Comparison of ENCODE assay signal across 12 mouse cellular contexts in the genomic region with DNA sequence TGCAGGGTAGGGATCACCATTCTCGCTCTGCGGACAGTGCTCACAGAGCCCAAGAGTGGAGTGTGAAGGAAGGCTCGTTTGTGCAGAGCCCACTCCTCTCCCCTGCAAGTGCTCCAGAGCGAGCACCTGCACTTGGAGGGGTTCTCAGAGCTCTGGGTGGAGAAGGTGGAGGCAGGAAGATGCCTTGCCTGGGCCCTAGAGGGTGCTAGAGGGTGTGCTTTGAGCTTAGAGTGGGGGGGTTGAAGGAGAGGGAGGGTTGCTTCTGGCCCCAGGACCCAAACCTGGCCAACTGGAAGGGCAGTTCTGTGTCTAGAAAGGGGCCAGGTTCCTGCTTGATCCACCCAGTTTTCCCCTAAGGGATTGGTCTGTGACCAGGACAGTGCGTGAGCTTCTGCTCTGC. TPM values are rescaled to one million over a fixed set of nuclear protein-coding genes. Genes with fewer than 3 reads are reported as not detected.
DNase-seq lines count a peak whose midpoint lies in the region; ATAC-seq and TF ChIP-seq lines count a peak whose summit lies in the region.
"Had no signal": no experiment of that assay in that cellular context is flagged by ENCODE, and none has a peak within 500 bp of the region (broad histone marks: within the 10 kb centered on the region; RNA-seq: fewer than 3 reads in every experiment).

No protein-coding gene starts in this region.

- no peaks in the 10 kb centered on the region for H3K4me1 ChIP-seq in hindbrain, postnatal 0 days (ENCODE audit: insufficient read depth, low read length)
- no peaks in the 10 kb centered on the region for H3K4me1 ChIP-seq in hindbrain, embryonic 16.5 days (ENCODE audit: control insufficient read depth, insufficient read depth, low read depth, low read length)
- no peaks in the 10 kb centered on the region for H3K4me1 ChIP-seq in midbrain, embryonic 13.5 days (replicated peaks)
- H3K4me1 ChIP-seq in midbrain, embryonic 15.5 days: no peaks in the 10 kb centered on the region

- H3K9me3 ChIP-seq in hindbrain, postnatal 0 days (ENCODE audit: low read length): no peaks in the 10 kb centered on the region
- H3K9me3 ChIP-seq in hindbrain, embryonic 16.5 days (ENCODE audit: control insufficient read depth, low read length): no peaks in the 10 kb centered on the region
- no peaks in the 10 kb centered on the region for H3K9me3 ChIP-seq in midbrain, embryonic 13.5 days
- H3K9me3 ChIP-seq in midbrain, embryonic 15.5 days: no peaks in the 10 kb centered on the region
- H3K9me3 ChIP-seq: heart, embryonic 10.5 days had no signal

- DNase-seq in adrenal gland, adult 2 months: peak; percentile 10
- DNase-seq in adrenal gland, adult 8-10 months: no peak
- no peak for DNase-seq in hindbrain, postnatal 0 days (ENCODE audit: low spot score)
- no peak for DNase-seq in spleen, postnatal 14 days (ENCODE audit: low spot score in 2 of 2)
- DNase-seq: layer of hippocampus, adult 9-11 months; midbrain, embryonic 14.5 days had no signal

- WGBS in hindbrain, postnatal 0 days: 66% methylated on average over 5 of the region's 5 CpGs
- 73% methylated on average over 5 of the region's 5 CpGs for WGBS in hindbrain, embryonic 16.5 days
- 77% methylated on average over 5 of the region's 5 CpGs for WGBS in midbrain, embryonic 13.5 days
- WGBS in midbrain, embryonic 15.5 days: 59% methylated on average over 5 of the region's 5 CpGs

- TF ChIP-seq CTCF in hindbrain, postnatal 0 days (IDR thresholded peaks at IDR 0.05; ENCODE audit: low read depth): peak; percentile 57

- no peak for ATAC-seq in hindbrain, postnatal 0 days
- ATAC-seq in hindbrain, embryonic 16.5 days: no peak
- ATAC-seq in midbrain, embryonic 13.5 days: peak; percentile 43; the same call in 1 of the 2 replicates
- ATAC-seq in midbrain, embryonic 15.5 days (replicated peaks): no peak
- 0 out of 2 replicates have a peak, but pooled peaks have one; percentile 31 for ATAC-seq in megakaryocyte progenitor cell, adult 5-6 weeks (replicated peaks; ENCODE audit: poor library complexity)

- H3K4me2 ChIP-seq in hindbrain, postnatal 0 days (ENCODE audit: low read depth, low read length): no peak overlapping the region
- no peak overlapping the region for H3K4me2 ChIP-seq in hindbrain, embryonic 16.5 days (ENCODE audit: low read length)
- no peak overlapping the region for H3K4me2 ChIP-seq in midbrain, embryonic 13.5 days (replicated peaks)
- no peak overlapping the region for H3K4me2 ChIP-seq in midbrain, embryonic 15.5 days

- H3K9ac ChIP-seq in hindbrain, postnatal 0 days (replicated peaks; ENCODE audit: low read length): no peak overlapping the region
- H3K9ac ChIP-seq in hindbrain, embryonic 16.5 days (ENCODE audit: low read depth, low read length): no peak overlapping the region
- H3K9ac ChIP-seq in midbrain, embryonic 13.5 days (replicated peaks): no peak overlapping the region
- no peak overlapping the region for H3K9ac ChIP-seq in midbrain, embryonic 15.5 days

- no peaks in the 10 kb centered on the region for H3K36me3 ChIP-seq in hindbrain, postnatal 0 days (ENCODE audit: insufficient read depth, low read length)
- H3K36me3 ChIP-seq in hindbrain, embryonic 16.5 days (ENCODE audit: control insufficient read depth, insufficient read depth, low read length): no peaks in the 10 kb centered on the region
- H3K36me3 ChIP-seq in midbrain, embryonic 13.5 days: no peaks in the 10 kb centered on the region
- no peaks in the 10 kb centered on the region for H3K36me3 ChIP-seq in midbrain, embryonic 15.5 days (replicated peaks)
- H3K36me3 ChIP-seq: heart, embryonic 10.5 days had no signal

- no peak overlapping the region for H3K27ac ChIP-seq in hindbrain, postnatal 0 days
- H3K27ac ChIP-seq in hindbrain, embryonic 16.5 days (ENCODE audit: low read depth, low read length): no peak overlapping the region
- H3K27ac ChIP-seq in midbrain, embryonic 13.5 days: no peak overlapping the region
- H3K27ac ChIP-seq in midbrain, embryonic 15.5 days: no peak overlapping the region
- H3K27ac ChIP-seq: heart, embryonic 10.5 days had no signal

- no peak overlapping the region for H3K4me3 ChIP-seq in hindbrain, postnatal 0 days (ENCODE audit: low read length)
- no peak overlapping the region for H3K4me3 ChIP-seq in hindbrain, embryonic 16.5 days (ENCODE audit: low read length)
- no peak overlapping the region for H3K4me3 ChIP-seq in midbrain, embryonic 13.5 days (replicated peaks)
- H3K4me3 ChIP-seq in midbrain, embryonic 15.5 days: no peak overlapping the region
- H3K4me3 ChIP-seq: erythroblast, embryonic 14.5 days; heart, embryonic 10.5 days had no signal

- no peaks in the 10 kb centered on the region for H3K27me3 ChIP-seq in hindbrain, postnatal 0 days (ENCODE audit: insufficient read depth, low read length)
- H3K27me3 ChIP-seq in hindbrain, embryonic 16.5 days (replicated peaks; ENCODE audit: control insufficient read depth, insufficient read depth, low read length): no peaks in the 10 kb centered on the region
- H3K27me3 ChIP-seq in midbrain, embryonic 13.5 days: no peaks in the 10 kb centered on the region
- no peaks in the 10 kb centered on the region for H3K27me3 ChIP-seq in midbrain, embryonic 15.5 days (replicated peaks)

RNA-seq across cellular contexts. Expression of gene Glis1, which starts 51.5 kb away (rescaled TPM):
- 1 to 10 TPM in 1 of 2 experiments, under 1 TPM in 1; 0.26 to 1.5 TPM for total RNA-seq in adrenal gland, adult 2 months (2021)
- polyA plus RNA-seq in adrenal gland, adult 2 months (2012; rRNA removed): 0.76 and 1.1 TPM in 2 replicates
- total RNA-seq in adrenal gland, adult 8-10 months (2022): 1 to 10 TPM in 1 of 4 experiments, under 1 TPM in 3; 0.32 to 2.6 (median 0.79) TPM
- 2.8 and 11.9 TPM in 2 replicates for total RNA-seq in hindbrain, postnatal 0 days (2014; rRNA removed)
- 2.1 and 4.1 TPM in 2 replicates for polyA plus RNA-seq in hindbrain, postnatal 0 days (2015; fragmentation: Nextera tagmentation; extraction: Ambion mirVana)
- polyA plus RNA-seq in hindbrain, embryonic 16.5 days (2015; fragmentation: Nextera tagmentation; extraction: Ambion mirVana): 1.3 and 2.4 TPM in 2 replicates
- polyA plus RNA-seq in midbrain, embryonic 13.5 days (2015; fragmentation: Nextera tagmentation; extraction: Ambion mirVana): 1.0 and 1.5 TPM in 2 replicates
- 2.5 TPM in 2 replicates for polyA plus RNA-seq in midbrain, embryonic 15.5 days (2015; fragmentation: Nextera tagmentation; extraction: Ambion mirVana)
- 0.05 TPM in 2 replicates for total RNA-seq in megakaryocyte progenitor cell, adult 5-6 weeks (2015)
- not detected in 2 replicates for total RNA-seq in megakaryocyte progenitor cell, adult 5-6 weeks (2017)

Comparison
In these comparisons a context has a peak if more than half of its experiments do, and no peak if none do; other contexts are left out.
1. ATAC-seq: peak in midbrain, embryonic 13.5 days (single experiment) and megakaryocyte progenitor cell, adult 5-6 weeks (single experiment); none in hindbrain, postnatal 0 days (single experiment), hindbrain, embryonic 16.5 days (single experiment) and midbrain, embryonic 15.5 days (single experiment).